Mouse (Mus musculus) small intestine, adult 2 months (tissue): Measurements from ENCODE around the gene Lmbr1. TPM values are rescaled to one million over a fixed set of nuclear protein-coding genes. Genes with fewer than 3 reads are reported as not detected.

Source experiments
- H3K27ac ChIP-seq: fragments of 200-500 bp; 2 replicates; pipeline ENCODE4 v1.5.1; 2012; ENCODE audit warnings: low read depth, low read length, control low read depth, inconsistent platforms; ENCODE audit not compliant: insufficient read depth
- H3K27me3 ChIP-seq: fragments of 200-500 bp; 2 replicates; pipeline ENCODE4 v1.6.1; 2012; ENCODE audit warnings: mild to moderate bottlenecking, moderate library complexity, low read length, inconsistent platforms; ENCODE audit not compliant: control insufficient read depth, insufficient read depth
- H3K36me3 ChIP-seq: fragments of 200-500 bp; 2 replicates; pipeline ENCODE4 v1.6.1; 2012; ENCODE audit warnings: mild to moderate bottlenecking, low read length, control low read depth, inconsistent platforms; ENCODE audit not compliant: control insufficient read depth, insufficient read depth
- H3K4me1 ChIP-seq: fragments of 200-500 bp; 2 replicates; pipeline ENCODE4 v1.6.1; 2012; ENCODE audit warnings: low read length, inconsistent platforms, mixed read lengths; ENCODE audit not compliant: control insufficient read depth, insufficient read depth, insufficient read length
- H3K4me3 ChIP-seq: fragments of 200-500 bp; 2 replicates; pipeline ENCODE4 v1.5.1; 2012; ENCODE audit warnings: low read depth, mild to moderate bottlenecking, control low read depth, inconsistent platforms, low read length, moderate library complexity
- CTCF ChIP-seq: fragments of 200-500 bp; IDR thresholded peaks from 2 replicates; pipeline ENCODE4 v1.5.1; 2012; ENCODE audit warnings: low read depth, mild to moderate bottlenecking, control low read depth, inconsistent platforms, low read length, moderate library complexity, mixed read lengths; ENCODE audit not compliant: insufficient replicate concordance, insufficient read length; ENCODE audit errors: extremely low read depth
- POLR2A ChIP-seq: fragments of 200-500 bp; IDR thresholded peaks from 2 replicates; pipeline ENCODE4 v1.6.1; 2012; ENCODE audit warnings: low read depth, mild to moderate bottlenecking, control low read depth, inconsistent platforms, low read length, moderate library complexity
- WGBS: fragments of 180-500 bp; shearing (Covaris S2); methylation state at CpG from one replicate; pipeline ENCODE4 v1.1.7; 2018; 5-methylcytosine and 5-hydroxymethylcytosine counted together
- polyA plus RNA-seq: library from polyadenylated mRNA; depleted of rRNA; stranded (reverse); fragments of >200 nt; gene quantifications from 2 replicates; pipeline ENCODE4 v1.2.3, GENCODE M21; 2012

Gene Lmbr1
- polyA plus RNA-seq, 1 experiment = 1.5 TPM

- Histone ChIP-seq H3K36me3 (no peaks in the 10 kb centered on the region), H3K27ac (no peak overlapping the region), H3K4me3 (no peak overlapping the region), H3K27me3 (no peaks in the 10 kb centered on the region), H3K4me1 (peaks cover 1% of the 10 kb centered on the region; the same call in 1 of the 2 replicates)
- TF ChIP-seq POLR2A = no peak
- TF ChIP-seq CTCF = no peak
- WGBS = 71% methylated on average over 3 of the region's 3 CpGs
These were observed 160.2 kb downstream of the Lmbr1 start for GRCm38 (mm10) chr5:29217997-29218396.

GRCm38 (mm10) chr5:29211980-29212555 is 166.1 kb downstream of the Lmbr1 start:
- no peak overlapping the region for H3K4me3 ChIP-seq
- peaks cover 7% of the 10 kb centered on the region; the same call in 1 of the 2 replicates for H3K4me1 ChIP-seq
- no peak for TF ChIP-seq CTCF
- TF ChIP-seq POLR2A = no peak
- H3K27ac ChIP-seq = peak overlapping the region; percentile 89
- WGBS = 17% methylated on average over 4 of the region's 4 CpGs
- H3K27me3 ChIP-seq = no peaks in the 10 kb centered on the region
- H3K36me3 ChIP-seq = peaks cover 4% of the 10 kb centered on the region; the same call in 1 of the 2 replicates

GRCm38 (mm10) chr5:29205690-29206089 is 172.5 kb downstream of the Lmbr1 start:
- TF ChIP-seq POLR2A (no peak), CTCF (no peak)
- WGBS = 44% methylated on average over 5 of the region's 5 CpGs
- Histone ChIP-seq H3K27ac (no peak overlapping the region), H3K36me3 (peaks cover 16% of the 10 kb centered on the region), H3K4me3 (no peak overlapping the region), H3K4me1 (peaks cover 3% of the 10 kb centered on the region; the same call in 1 of the 2 replicates), H3K27me3 (no peaks in the 10 kb centered on the region)

GRCm38 (mm10) chr5:29199868-29200267 is 178.3 kb downstream of the Lmbr1 start:
- H3K27ac ChIP-seq = peak overlapping the region; percentile 50
- peaks cover 9% of the 10 kb centered on the region; the same call in 1 of the 2 replicates for H3K36me3 ChIP-seq
- no peak overlapping the region for H3K4me3 ChIP-seq
- H3K4me1 ChIP-seq = peaks cover 12% of the 10 kb centered on the region; the same call in 1 of the 2 replicates
- TF ChIP-seq CTCF (no peak), POLR2A (no peak)
- no peaks in the 10 kb centered on the region for H3K27me3 ChIP-seq
- 25% methylated on average over 3 of the region's 3 CpGs for WGBS

- TF ChIP-seq POLR2A (no peak), CTCF (no peak)
- Histone ChIP-seq H3K4me3 (no peak overlapping the region), H3K4me1 (peaks cover 12% of the 10 kb centered on the region; the same call in 1 of the 2 replicates), H3K27ac (peak overlapping the region; percentile 50), H3K27me3 (no peaks in the 10 kb centered on the region), H3K36me3 (peaks cover 9% of the 10 kb centered on the region; the same call in 1 of the 2 replicates)
- 77% methylated on average over 4 of the region's 4 CpGs for WGBS
These were observed 179.2 kb downstream of the Lmbr1 start for GRCm38 (mm10) chr5:29198960-29199488.

GRCm38 (mm10) chr5:29197187-29197586 is 181.0 kb downstream of the Lmbr1 start:
- peaks cover 12% of the 10 kb centered on the region; the same call in 1 of the 2 replicates for H3K4me1 ChIP-seq
- no peak for TF ChIP-seq CTCF
- no peak for TF ChIP-seq POLR2A
- peak overlapping the region; percentile 42 for H3K27ac ChIP-seq
- H3K36me3 ChIP-seq = peaks cover 1% of the 10 kb centered on the region; the same call in 1 of the 2 replicates
- no peak overlapping the region for H3K4me3 ChIP-seq
- 65% methylated on average over 4 of the region's 4 CpGs for WGBS
- no peaks in the 10 kb centered on the region for H3K27me3 ChIP-seq

GRCm38 (mm10) chr5:29196264-29196658 is 181.9 kb downstream of the Lmbr1 start:
- TF ChIP-seq POLR2A = no peak
- TF ChIP-seq CTCF = no peak
- H3K27me3 ChIP-seq = no peaks in the 10 kb centered on the region
- WGBS = 4% methylated on average over 12 of the region's 12 CpGs
- peak overlapping the region; percentile 54 for H3K27ac ChIP-seq
- 0 out of 2 replicates have a peak, but pooled peaks cover 1% of the 10 kb centered on the region for H3K36me3 ChIP-seq
- peaks cover 12% of the 10 kb centered on the region; the same call in 1 of the 2 replicates for H3K4me1 ChIP-seq
- H3K4me3 ChIP-seq = peak overlapping the region; percentile 69
